8 mouse cellular contexts compared by ENCODE assay signal in the genomic region with DNA sequence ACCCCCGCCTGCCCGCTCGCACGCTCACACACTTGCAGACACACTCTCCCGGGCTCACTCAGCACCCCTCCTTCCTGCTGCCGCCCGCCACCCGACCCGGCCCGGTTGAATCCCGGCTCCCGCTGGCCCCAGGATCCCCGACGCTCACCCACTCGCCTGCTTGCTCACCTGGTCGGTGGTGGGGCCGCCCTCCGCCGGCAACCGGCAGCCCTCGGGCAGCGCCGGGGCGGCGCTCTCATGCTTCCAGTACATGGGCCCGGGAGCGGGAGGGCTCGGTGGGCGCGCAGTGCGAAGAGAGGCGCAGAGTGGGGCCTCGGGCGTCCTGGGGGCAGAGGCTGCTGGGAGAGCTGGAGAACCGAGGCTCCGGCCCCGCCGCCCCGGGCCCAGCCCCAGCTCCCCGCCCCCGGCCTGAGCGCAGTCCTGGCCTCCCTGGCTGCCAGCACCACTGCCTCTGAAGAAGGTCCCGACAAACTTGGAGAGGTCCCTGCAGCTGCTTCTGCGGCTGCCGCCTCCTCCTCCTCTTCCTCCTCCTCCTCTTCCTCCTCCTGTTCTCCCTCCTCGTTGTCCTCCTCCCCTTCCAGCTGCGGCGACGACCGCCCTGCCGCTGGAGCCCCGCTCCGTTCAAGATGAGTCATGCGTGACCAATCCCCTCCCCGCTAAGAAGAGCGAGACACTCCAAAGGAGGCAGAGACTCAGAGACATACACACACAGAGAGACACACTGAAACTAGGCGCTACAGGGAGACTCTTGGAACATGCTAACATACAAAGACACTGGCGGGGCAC. TPM values are rescaled to one million over a fixed set of nuclear protein-coding genes. Genes with fewer than 3 reads are reported as not detected.
A peak's percentile ranks its signal among the peaks of the same experiment; 100 is the strongest.
DNase-seq lines count a peak whose midpoint lies in the region; ATAC-seq and TF ChIP-seq lines count a peak whose summit lies in the region.

A gene (minus strand): TSS at position 453 of the 786 bp plus-strand sequence.

- no peak for TF ChIP-seq CTCF in forebrain, postnatal 0 days (IDR thresholded peaks at IDR 0.05; ENCODE audit: low read depth)

- H3K4me1 ChIP-seq in forebrain, postnatal 0 days (ENCODE audit: insufficient read depth): peaks cover 3% of the 10 kb centered on the region; the same call in 1 of the 2 replicates
- peaks cover 34% of the 10 kb centered on the region for H3K4me1 ChIP-seq in midbrain, embryonic 13.5 days (replicated peaks)

- ATAC-seq in forebrain, postnatal 0 days: peak; percentile 40
- ATAC-seq in midbrain, embryonic 13.5 days: peak; percentile 55; the same call in 1 of the 2 replicates
- no peak for ATAC-seq in inflammation-experienced regulatory T-cells, adult 6 months

- H3K27ac ChIP-seq in forebrain, postnatal 0 days (ENCODE audit: low read depth, low read length): peak within 1 kb of the TSS; percentile 74
- no peak within 1 kb of the TSS for H3K27ac ChIP-seq in midbrain, embryonic 13.5 days

- peak within 1 kb of the TSS; percentile 55 for H3K4me2 ChIP-seq in forebrain, postnatal 0 days (ENCODE audit: low read depth)
- H3K4me2 ChIP-seq in midbrain, embryonic 13.5 days (replicated peaks): peak within 1 kb of the TSS; percentile 68

- H3K4me3 ChIP-seq in forebrain, postnatal 0 days (ENCODE audit: low read depth, low read length): peak within 1 kb of the TSS; percentile 41
- H3K4me3 ChIP-seq in midbrain, embryonic 13.5 days (replicated peaks): peak within 1 kb of the TSS; percentile 40

- H3K36me3 ChIP-seq in forebrain, postnatal 0 days (ENCODE audit: insufficient read depth): no peaks in the 10 kb centered on the region
- no peaks in the 10 kb centered on the region for H3K36me3 ChIP-seq in midbrain, embryonic 13.5 days

- peak; percentile 32 for DNase-seq in gastrocnemius, postnatal 10 days
- DNase-seq in gastrocnemius, adult 18-20 months (ENCODE audit: low spot score): no peak
- DNase-seq in MN1 (ENCODE audit: low spot score): peak; percentile 32
- no peak for DNase-seq in forebrain, postnatal 0 days
- no peak for DNase-seq in layer of hippocampus, postnatal 10 days (ENCODE audit: low spot score in 2 of 2)
- DNase-seq in adipocyte (ENCODE audit: low spot score): no peak

- WGBS in forebrain, postnatal 0 days: under 1% methylated on average over 54 of the region's 58 CpGs
- under 1% methylated on average over 54 of the region's 58 CpGs for WGBS in midbrain, embryonic 13.5 days

- peaks cover 76% of the 10 kb centered on the region for H3K27me3 ChIP-seq in forebrain, postnatal 0 days (ENCODE audit: insufficient read depth, low read length)
- peaks cover 99% of the 10 kb centered on the region for H3K27me3 ChIP-seq in midbrain, embryonic 13.5 days

- peak within 1 kb of the TSS; percentile 40 for H3K9ac ChIP-seq in forebrain, postnatal 0 days
- H3K9ac ChIP-seq in midbrain, embryonic 13.5 days (replicated peaks): peak within 1 kb of the TSS; percentile 28; the same call in 1 of the 2 replicates

- no peaks in the 10 kb centered on the region for H3K9me3 ChIP-seq in forebrain, postnatal 0 days (ENCODE audit: low read length)
- no peaks in the 10 kb centered on the region for H3K9me3 ChIP-seq in midbrain, embryonic 13.5 days

RNA-seq across cellular contexts. Expression of the gene that starts here (rescaled TPM):
- total RNA-seq in gastrocnemius, postnatal 10 days (2021): 1 to 10 TPM; 3.3 to 6.2 TPM
- 1 to 10 TPM in 1 of 2 experiments, under 1 TPM in 1; 0.94 to 1.4 TPM for total RNA-seq in gastrocnemius, adult 18-20 months (2021)
- 55.9 and 83.5 TPM in 2 replicates for total RNA-seq in forebrain, postnatal 0 days (2014; rRNA removed)
- polyA plus RNA-seq in forebrain, postnatal 0 days (2015; fragmentation: Nextera tagmentation; extraction: Ambion mirVana): 16.4 and 31.0 TPM in 2 replicates
- 10 to 100 TPM; 21.7 to 26.5 TPM for total RNA-seq in layer of hippocampus, postnatal 10 days (2021)
- polyA plus RNA-seq in midbrain, embryonic 13.5 days (2015; fragmentation: Nextera tagmentation; extraction: Ambion mirVana): 3.0 and 3.6 TPM in 2 replicates
- polyA plus RNA-seq in inflammation-experienced regulatory T-cells, adult 6 months (2017; shearing (Covaris generic)): not detected

Comparison
In these comparisons a context has a peak if more than half of its experiments do, and no peak if none do; other contexts are left out.
1. DNase-seq: peak in gastrocnemius, postnatal 10 days (single experiment) and MN1 (single experiment); none in gastrocnemius, adult 18-20 months (single experiment), forebrain, postnatal 0 days (single experiment), layer of hippocampus, postnatal 10 days (0 of 2) and adipocyte (single experiment).